Mouse (Mus musculus) brain, embryonic 14.5 days (tissue): Measurements from ENCODE around the gene Ubald2.

ENCODE experiments used
- CTCF ChIP-seq: fragments of 200-500 bp; IDR thresholded peaks from 2 replicates; pipeline ENCODE4 v1.5.1; 2012; ENCODE audit warnings: inconsistent platforms, mild to moderate bottlenecking, moderate library complexity, borderline replicate concordance; ENCODE audit not compliant: insufficient read depth, insufficient read length; ENCODE audit errors: extremely low read depth
- POLR2A ChIP-seq: fragments of 200-500 bp; IDR thresholded peaks from 2 replicates; pipeline ENCODE4 v1.6.1; 2012; ENCODE audit warnings: mild to moderate bottlenecking, inconsistent platforms, borderline replicate concordance; ENCODE audit not compliant: poor library complexity, insufficient read depth, insufficient read length, severe bottlenecking; ENCODE audit errors: extremely low read depth

DNA sequence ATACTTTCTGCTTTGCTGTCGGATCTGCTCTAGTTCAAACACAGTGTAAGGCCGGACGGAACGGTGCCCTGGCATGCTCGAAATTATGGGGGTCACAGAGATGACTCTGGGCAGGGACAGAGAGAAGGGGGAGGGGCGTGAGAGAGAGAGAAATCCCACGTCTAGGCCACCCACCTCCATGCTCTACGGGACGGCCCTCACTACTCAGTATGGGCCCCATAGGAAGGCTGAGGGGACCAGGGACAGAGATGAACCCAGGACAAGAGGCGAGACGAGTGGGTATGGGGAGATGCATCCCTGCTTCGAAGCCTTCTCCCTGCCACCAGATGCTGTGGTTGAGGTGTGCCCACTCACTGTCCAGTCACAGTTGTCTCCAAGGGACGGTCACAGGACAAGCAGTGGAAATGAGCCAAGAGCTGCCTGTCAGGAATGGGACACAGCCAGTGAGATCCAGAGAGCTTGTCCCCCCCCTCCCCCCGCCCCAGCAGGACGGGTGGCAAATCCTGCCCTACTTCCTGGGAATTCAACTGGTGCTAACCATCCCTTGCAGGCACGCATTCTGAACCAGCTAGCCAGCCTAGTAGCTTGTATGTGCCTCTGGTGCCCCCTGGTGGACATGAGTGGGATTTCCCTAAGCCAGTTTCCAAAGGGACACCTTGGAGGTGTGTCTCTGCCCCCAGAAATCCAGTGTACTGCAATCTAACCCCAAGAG is 11.9 kb downstream of the Ubald2 start:
- TF ChIP-seq POLR2A, result no peak
- peak; percentile 96 for TF ChIP-seq CTCF
